Mouse (Mus musculus) G1E-ER4 (cell line): ENCODE data around the gene Eps15l1. TPM values are rescaled to one million over a fixed set of nuclear protein-coding genes. Genes with fewer than 3 reads are reported as not detected.

Experiments used
- GATA1 ChIP-seq: IDR thresholded peaks from one replicate; pipeline ENCODE4 v1.8.0; 2012; ENCODE audit warnings: low read length, inconsistent platforms
- polyA plus RNA-seq: library from polyadenylated mRNA; stranded (reverse); fragments of >175 nt; gene quantifications from 2 replicates; pipeline ENCODE4 v1.2.3, GENCODE M21; 2012

Gene Eps15l1
- polyA plus RNA-seq, 1 experiment = 7.4 TPM

- TF ChIP-seq GATA1 = no peak
Observed at GRCm38 (mm10) chr8:72301497-72301896, 119.8 kb downstream of the Eps15l1 start.

- TF ChIP-seq GATA1 = no peak
Observed at GRCm38 (mm10) chr8:72300654-72301400, 120.4 kb downstream of the Eps15l1 start.

- TF ChIP-seq GATA1 = no peak
Observed at GRCm38 (mm10) chr8:72298928-72299327, 122.3 kb downstream of the Eps15l1 start.

DNA sequence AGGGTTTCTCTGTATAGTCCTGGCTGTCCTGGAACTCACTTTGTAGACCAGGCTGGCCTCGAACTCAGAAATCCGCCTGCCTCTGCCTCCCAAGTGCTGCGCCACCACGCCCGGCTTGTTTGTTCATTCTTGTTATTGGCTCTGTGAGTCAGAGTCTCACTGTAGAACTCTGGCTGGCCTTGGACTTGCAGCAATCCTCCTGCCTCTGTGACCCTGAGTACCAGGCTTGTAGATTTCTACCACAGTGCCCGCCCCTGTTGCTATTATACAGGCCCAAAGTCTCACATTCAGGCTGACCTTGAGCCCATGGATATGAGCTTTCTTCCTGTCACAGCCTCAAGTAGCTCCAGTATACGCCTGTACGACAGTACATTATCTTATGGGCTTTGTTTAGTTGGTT is 124.7 kb downstream of the Eps15l1 start:
- TF ChIP-seq GATA1 = no peak

DNA sequence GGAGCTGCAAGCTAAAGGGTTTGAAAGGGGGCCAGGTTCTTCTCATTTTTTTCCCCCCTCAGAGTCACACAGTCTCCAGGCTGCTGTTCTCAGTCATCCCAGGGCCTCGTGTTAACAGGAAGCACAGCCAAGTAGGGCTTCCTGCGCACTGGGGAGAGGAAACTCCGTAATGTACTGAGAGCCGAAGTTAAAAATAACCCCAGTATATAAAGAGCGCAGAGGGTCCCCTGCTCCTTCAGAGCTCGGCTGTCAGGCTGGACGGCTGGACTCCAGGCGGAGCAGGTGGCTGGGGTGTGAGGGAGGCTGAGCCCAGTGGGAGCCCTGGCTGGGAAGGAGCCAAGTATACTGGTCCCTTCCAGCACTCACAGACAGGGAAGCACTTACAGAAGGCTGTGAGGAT is 125.6 kb downstream of the Eps15l1 start:
- TF ChIP-seq GATA1 = no peak

DNA sequence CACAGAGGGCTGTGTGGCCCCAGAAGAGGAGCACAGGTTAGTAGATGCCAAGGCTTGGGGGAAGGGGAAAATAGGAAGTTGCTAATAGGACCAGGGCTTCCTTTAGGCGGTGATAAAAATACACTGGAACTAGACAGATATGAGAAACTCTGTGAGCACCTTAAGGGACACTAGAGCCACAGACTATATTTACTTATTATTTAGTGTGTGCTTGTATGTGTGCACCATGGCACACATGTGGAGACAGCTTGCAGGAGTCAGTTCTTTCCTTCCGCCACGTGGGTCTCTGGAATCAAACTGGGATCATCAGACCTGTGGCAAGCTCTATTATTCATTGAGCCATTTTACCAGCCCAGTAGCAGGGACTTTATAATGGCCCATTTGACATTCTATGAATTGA is 126.1 kb downstream of the Eps15l1 start:
- TF ChIP-seq GATA1 = no peak

- TF ChIP-seq GATA1 = no peak
Observed at GRCm38 (mm10) chr8:72293309-72293708, 128.0 kb downstream of the Eps15l1 start.

DNA sequence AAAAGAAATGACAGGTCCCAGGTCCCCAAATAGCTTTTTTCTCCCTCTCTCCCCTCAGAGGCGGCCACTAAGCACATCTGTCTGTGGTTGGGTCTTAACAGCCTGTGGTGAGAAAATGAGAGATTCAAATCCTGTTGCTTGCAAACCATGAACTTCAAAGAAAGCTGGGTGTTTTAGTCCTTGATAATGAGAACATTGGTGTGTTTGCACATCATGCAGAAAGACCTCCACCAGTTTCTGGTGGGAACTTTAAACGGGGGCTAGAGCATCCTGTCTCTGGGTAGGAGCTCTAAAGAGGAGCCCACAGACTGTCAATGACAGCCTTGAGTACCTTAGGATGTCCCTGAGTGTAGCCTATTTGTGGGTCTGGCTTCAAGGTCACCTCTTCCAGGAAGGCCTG is 130.2 kb downstream of the Eps15l1 start:
- TF ChIP-seq GATA1 = no peak

Other genes with a start within 250 kb of the Eps15l1 start
- gene Hsh2d, start 231.8 kb downstream of the Eps15l1 start, polyA plus RNA-seq = 0.12 and 0.25 TPM in 2 replicates
- gene Cib3, start 208.6 kb downstream of the Eps15l1 start, polyA plus RNA-seq = not detected in 2 replicates
- gene Gm11034, start 207.8 kb downstream of the Eps15l1 start, polyA plus RNA-seq = not detected in 2 replicates
- 54.3 and 63.6 TPM in 2 replicates for gene Fam32a, start 201.7 kb downstream of the Eps15l1 start, polyA plus RNA-seq
- gene Ap1m1, start 181.4 kb downstream of the Eps15l1 start, polyA plus RNA-seq = 96.9 and 119 TPM in 2 replicates
- 179 and 219 TPM in 2 replicates for gene Gm10282, start 116.2 kb downstream of the Eps15l1 start, polyA plus RNA-seq
- 0.06 and 0.12 TPM in 2 replicates for gene Klf2, start 102.4 kb downstream of the Eps15l1 start, polyA plus RNA-seq
- 0.03 and 0.16 TPM in 2 replicates for gene Calr3, start 22.4 kb upstream of the Eps15l1 start, polyA plus RNA-seq
- gene 1700030K09Rik, start 22.4 kb upstream of the Eps15l1 start, polyA plus RNA-seq = 4.8 and 5.6 TPM in 2 replicates
- gene Cherp, start 53.8 kb upstream of the Eps15l1 start, polyA plus RNA-seq = 273 and 274 TPM in 2 replicates
- 8.7 and 9.8 TPM in 2 replicates for gene Slc35e1, start 71.2 kb upstream of the Eps15l1 start, polyA plus RNA-seq
- gene Med26, start 126.8 kb upstream of the Eps15l1 start, polyA plus RNA-seq = 42.2 and 54.4 TPM in 2 replicates
- 9.3 and 11.3 TPM in 2 replicates for gene Smim7, start 149.6 kb upstream of the Eps15l1 start, polyA plus RNA-seq
- 1.4 and 1.5 TPM in 2 replicates for gene Tmem38a, start 150.6 kb upstream of the Eps15l1 start, polyA plus RNA-seq
- gene Nwd1, start 225.3 kb upstream of the Eps15l1 start, polyA plus RNA-seq = 0.01 TPM in 1 of 2 replicates, not detected in the other